Mouse (Mus musculus): ENCODE data around the gene Hpca. TPM values are rescaled to one million over a fixed set of nuclear protein-coding genes. Genes with fewer than 3 reads are reported as not detected.

Hpca gene
- total and polyA plus RNA-seq, 2 experiments: 0.18 to 0.23 TPM

- Histone ChIP-seq H3K36me3 (ENCODE audit: control insufficient read depth, insufficient read depth, low read length) (no peaks in the 10 kb centered on the region), H3K27me3 (ENCODE audit: control insufficient read depth, insufficient read depth, low read length) (no peaks in the 10 kb centered on the region), H3K9ac (ENCODE audit: low read depth, low read length) (no peak overlapping the region), H3K4me3 (ENCODE audit: insufficient read depth, low read depth, low read length) (no peak overlapping the region), H3K79me2 (ENCODE audit: control insufficient read depth, insufficient read depth, low read length) (no peaks in the 10 kb centered on the region), H3K27ac (replicated peaks; ENCODE audit: insufficient read depth, low read depth, low read length) (no peak overlapping the region), H3K4me1 (ENCODE audit: control insufficient read depth, insufficient read depth, low read length) (0 out of 2 replicates have a peak, but pooled peaks cover 3% of the 10 kb centered on the region)
- WGBS: 12% methylated on average over 15 of the region's 15 CpGs
- TF ChIP-seq CTCF (IDR thresholded peaks at IDR 0.05; ENCODE audit: low read depth, low read length) (peak; percentile 89), POLR2A (IDR thresholded peaks at IDR 0.05; ENCODE audit: extremely low read depth, insufficient read depth, low read length) (no peak)
- DNase-seq (ENCODE audit: extremely low read depth, low read depth, low spot score): no peak
Measured at GRCm38 (mm10) chr4:129134799-129135585, 13.2 kb upstream of the Hpca start.

GRCm38 (mm10) chr4:129130755-129131303, 9.0 kb upstream of the Hpca start:
- no peak overlapping the region for H3K4me3 ChIP-seq (ENCODE audit: insufficient read depth, low read depth, low read length)
- H3K9ac ChIP-seq (ENCODE audit: low read depth, low read length): no peak overlapping the region
- peaks cover 1% of the 10 kb centered on the region; the same call in 1 of the 2 replicates for H3K4me1 ChIP-seq (ENCODE audit: control insufficient read depth, insufficient read depth, low read length)
- TF ChIP-seq POLR2A (IDR thresholded peaks at IDR 0.05; ENCODE audit: extremely low read depth, insufficient read depth, low read length) (no peak), CTCF (IDR thresholded peaks at IDR 0.05; ENCODE audit: low read depth, low read length) (no peak)
- H3K27ac ChIP-seq (replicated peaks; ENCODE audit: insufficient read depth, low read depth, low read length): no peak overlapping the region
- no peak for DNase-seq (ENCODE audit: extremely low read depth, low read depth, low spot score)
- H3K36me3 ChIP-seq (ENCODE audit: control insufficient read depth, insufficient read depth, low read length): no peaks in the 10 kb centered on the region
- no peaks in the 10 kb centered on the region; the same call in 1 of the 2 replicates for H3K27me3 ChIP-seq (ENCODE audit: control insufficient read depth, insufficient read depth, low read length)
- no peaks in the 10 kb centered on the region for H3K79me2 ChIP-seq (ENCODE audit: control insufficient read depth, insufficient read depth, low read length)
- 19% methylated on average over 17 of the region's 17 CpGs for WGBS

GRCm38 (mm10) chr4:129130149-129130548, 8.3 kb upstream of the Hpca start:
- Histone ChIP-seq H3K4me3 (ENCODE audit: insufficient read depth, low read depth, low read length) (no peak overlapping the region), H3K79me2 (ENCODE audit: control insufficient read depth, insufficient read depth, low read length) (no peaks in the 10 kb centered on the region), H3K27ac (replicated peaks; ENCODE audit: insufficient read depth, low read depth, low read length) (no peak overlapping the region), H3K27me3 (ENCODE audit: control insufficient read depth, insufficient read depth, low read length) (no peaks in the 10 kb centered on the region; the same call in 1 of the 2 replicates), H3K36me3 (ENCODE audit: control insufficient read depth, insufficient read depth, low read length) (no peaks in the 10 kb centered on the region), H3K9ac (ENCODE audit: low read depth, low read length) (no peak overlapping the region), H3K4me1 (ENCODE audit: control insufficient read depth, insufficient read depth, low read length) (peaks cover 4% of the 10 kb centered on the region; the same call in 1 of the 2 replicates)
- TF ChIP-seq POLR2A (IDR thresholded peaks at IDR 0.05; ENCODE audit: extremely low read depth, insufficient read depth, low read length): no peak
- peak; percentile 80 for TF ChIP-seq CTCF (IDR thresholded peaks at IDR 0.05; ENCODE audit: low read depth, low read length)
- WGBS: 7% methylated on average over 8 of the region's 8 CpGs
- no peak for DNase-seq (ENCODE audit: extremely low read depth, low read depth, low spot score)

- H3K27me3 ChIP-seq (ENCODE audit: control insufficient read depth, insufficient read depth, low read length): no peaks in the 10 kb centered on the region; the same call in 1 of the 2 replicates
- no peak overlapping the region for H3K4me3 ChIP-seq (ENCODE audit: insufficient read depth, low read depth, low read length)
- no peaks in the 10 kb centered on the region for H3K36me3 ChIP-seq (ENCODE audit: control insufficient read depth, insufficient read depth, low read length)
- no peaks in the 10 kb centered on the region for H3K79me2 ChIP-seq (ENCODE audit: control insufficient read depth, insufficient read depth, low read length)
- no peak for TF ChIP-seq CTCF (IDR thresholded peaks at IDR 0.05; ENCODE audit: low read depth, low read length)
- TF ChIP-seq POLR2A (IDR thresholded peaks at IDR 0.05; ENCODE audit: extremely low read depth, insufficient read depth, low read length): no peak
- no peak overlapping the region for H3K27ac ChIP-seq (replicated peaks; ENCODE audit: insufficient read depth, low read depth, low read length)
- H3K9ac ChIP-seq (ENCODE audit: low read depth, low read length): no peak overlapping the region
- peaks cover 2% of the 10 kb centered on the region; the same call in 1 of the 2 replicates for H3K4me1 ChIP-seq (ENCODE audit: control insufficient read depth, insufficient read depth, low read length)
- DNase-seq (ENCODE audit: extremely low read depth, low read depth, low spot score): no peak
- WGBS: 51% methylated on average over 9 of the region's 9 CpGs
Measured at GRCm38 (mm10) chr4:129129387-129129786, 7.6 kb upstream of the Hpca start.

- no peaks in the 10 kb centered on the region for H3K36me3 ChIP-seq (ENCODE audit: control insufficient read depth, insufficient read depth, low read length)
- H3K4me1 ChIP-seq (ENCODE audit: control insufficient read depth, insufficient read depth, low read length): peaks cover 2% of the 10 kb centered on the region; the same call in 1 of the 2 replicates
- no peak overlapping the region for H3K9ac ChIP-seq (ENCODE audit: low read depth, low read length)
- no peak for TF ChIP-seq POLR2A (IDR thresholded peaks at IDR 0.05; ENCODE audit: extremely low read depth, insufficient read depth, low read length)
- TF ChIP-seq CTCF (IDR thresholded peaks at IDR 0.05; ENCODE audit: low read depth, low read length): no peak
- no peak overlapping the region for H3K4me3 ChIP-seq (ENCODE audit: insufficient read depth, low read depth, low read length)
- H3K27ac ChIP-seq (replicated peaks; ENCODE audit: insufficient read depth, low read depth, low read length): no peak overlapping the region
- H3K27me3 ChIP-seq (ENCODE audit: control insufficient read depth, insufficient read depth, low read length): no peaks in the 10 kb centered on the region; the same call in 1 of the 2 replicates
- WGBS: 70% methylated on average over 13 of the region's 13 CpGs
- H3K79me2 ChIP-seq (ENCODE audit: control insufficient read depth, insufficient read depth, low read length): no peaks in the 10 kb centered on the region
- no peak for DNase-seq (ENCODE audit: extremely low read depth, low read depth, low spot score)
Measured at GRCm38 (mm10) chr4:129128582-129129338, 6.9 kb upstream of the Hpca start.
